Comparison of ENCODE assay signal across 14 mouse cellular contexts in the genomic region with DNA sequence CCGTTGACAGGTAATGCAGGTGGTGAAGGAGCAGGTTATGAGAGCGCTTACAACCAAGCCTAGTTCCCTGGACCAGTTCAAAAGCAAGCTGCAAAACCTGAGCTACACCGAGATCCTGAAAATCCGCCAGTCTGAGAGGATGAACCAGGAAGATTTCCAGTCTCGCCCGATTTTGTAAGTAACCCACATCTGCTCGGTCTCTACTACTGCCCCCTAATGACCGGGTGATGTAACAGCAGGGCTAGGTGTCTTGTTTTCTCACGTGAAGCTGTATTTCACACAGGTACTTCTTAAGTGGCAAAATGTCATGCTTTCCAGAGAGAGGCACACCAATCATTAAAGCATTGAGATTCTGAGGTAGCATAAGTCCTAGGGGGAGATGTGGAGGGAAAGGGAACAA.
DNase-seq lines count a peak whose midpoint lies in the region; ATAC-seq and TF ChIP-seq lines count a peak whose summit lies in the region.
"Had no signal": no experiment of that assay in that cellular context is flagged by ENCODE, and none has a peak within 500 bp of the region (broad histone marks: within the 10 kb centered on the region; RNA-seq: fewer than 3 reads in every experiment).

No protein-coding gene starts in this region.

- no peak for DNase-seq in forebrain, postnatal 0 days
- no peak for DNase-seq in lung, embryonic 14.5 days
- no peak for DNase-seq in lung, postnatal 4 days
- DNase-seq in brain, embryonic 14.5 days (ENCODE audit: low read depth) = no peak
- peak; percentile 35 for DNase-seq in thymus, postnatal 4 days
- DNase-seq: adrenal gland, postnatal 14 days; cerebellum, postnatal 10 days had no signal

- ATAC-seq in forebrain, postnatal 0 days = no peak
- no peak for ATAC-seq in forebrain, embryonic 13.5 days
- ATAC-seq in lung, embryonic 14.5 days (ENCODE audit: insufficient read depth) = no peak
- no peak for ATAC-seq in megakaryocyte-erythroid progenitor cell, adult 5-6 weeks (replicated peaks; ENCODE audit: low FRiP score, low TSS enrichment, poor library complexity, severe bottlenecking)
- no peak for ATAC-seq in heart, embryonic 11.5 days (replicated peaks; ENCODE audit: insufficient number of reproducible peaks, low FRiP score, low TSS enrichment)

- 90% methylated on average over 9 of the region's 9 CpGs for WGBS in forebrain, postnatal 0 days
- 88% methylated on average over 9 of the region's 9 CpGs for WGBS in forebrain, embryonic 13.5 days
- 86% methylated on average over 9 of the region's 9 CpGs for WGBS in lung, embryonic 14.5 days
- 78% methylated on average over 9 of the region's 9 CpGs for WGBS in heart, embryonic 11.5 days (ENCODE audit: insufficient replicate concordance)

- no peak overlapping the region for H3K27ac ChIP-seq in forebrain, postnatal 0 days (ENCODE audit: low read depth, low read length)
- H3K27ac ChIP-seq in forebrain, embryonic 13.5 days = no peak overlapping the region
- no peak overlapping the region for H3K27ac ChIP-seq in lung, embryonic 14.5 days (ENCODE audit: low read depth)
- no peak overlapping the region for H3K27ac ChIP-seq in heart, embryonic 11.5 days (ENCODE audit: low read depth, low read length)
- H3K27ac ChIP-seq: heart, embryonic 13.5 days; hindbrain, embryonic 15.5 days; limb, embryonic 12.5 days had no signal

- H3K27me3 ChIP-seq in forebrain, postnatal 0 days (ENCODE audit: insufficient read depth, low read length) = no peaks in the 10 kb centered on the region
- no peaks in the 10 kb centered on the region for H3K27me3 ChIP-seq in forebrain, embryonic 13.5 days
- H3K27me3 ChIP-seq in lung, embryonic 14.5 days (ENCODE audit: insufficient read depth, low read length) = no peaks in the 10 kb centered on the region
- H3K27me3 ChIP-seq in heart, embryonic 11.5 days (ENCODE audit: control insufficient read depth, insufficient read depth, low read length) = no peaks in the 10 kb centered on the region
- H3K27me3 ChIP-seq: heart, embryonic 13.5 days; hindbrain, embryonic 15.5 days; limb, embryonic 12.5 days; megakaryocyte, embryonic 14.5 days had no signal

- H3K4me2 ChIP-seq in forebrain, postnatal 0 days (ENCODE audit: low read depth) = no peak overlapping the region
- no peak overlapping the region for H3K4me2 ChIP-seq in forebrain, embryonic 13.5 days
- H3K4me2 ChIP-seq in lung, embryonic 14.5 days = no peak overlapping the region
- H3K4me2 ChIP-seq in heart, embryonic 11.5 days = no peak overlapping the region
- H3K4me2 ChIP-seq: heart, embryonic 13.5 days; hindbrain, embryonic 15.5 days; limb, embryonic 12.5 days had no signal

- H3K36me3 ChIP-seq in forebrain, postnatal 0 days (ENCODE audit: insufficient read depth) = 0 out of 2 replicates have a peak, but pooled peaks cover 3% of the 10 kb centered on the region
- no peaks in the 10 kb centered on the region for H3K36me3 ChIP-seq in forebrain, embryonic 13.5 days (ENCODE audit: poor library complexity, severe bottlenecking)
- no peaks in the 10 kb centered on the region for H3K36me3 ChIP-seq in lung, embryonic 14.5 days (ENCODE audit: insufficient read depth)
- H3K36me3 ChIP-seq in heart, embryonic 11.5 days (ENCODE audit: control insufficient read depth, insufficient read depth, low read length) = no peaks in the 10 kb centered on the region
- H3K36me3 ChIP-seq: heart, embryonic 13.5 days; limb, embryonic 12.5 days had no signal

- no peaks in the 10 kb centered on the region for H3K9me3 ChIP-seq in forebrain, postnatal 0 days (ENCODE audit: low read length)
- H3K9me3 ChIP-seq in forebrain, embryonic 13.5 days (replicated peaks) = no peaks in the 10 kb centered on the region
- no peaks in the 10 kb centered on the region for H3K9me3 ChIP-seq in lung, embryonic 14.5 days (ENCODE audit: low read depth, low read length)
- no peaks in the 10 kb centered on the region for H3K9me3 ChIP-seq in heart, embryonic 11.5 days (replicated peaks; ENCODE audit: control insufficient read depth, low read length)
- H3K9me3 ChIP-seq: heart, embryonic 13.5 days; hindbrain, embryonic 15.5 days; limb, embryonic 12.5 days; megakaryocyte, embryonic 14.5 days had no signal

- no peak overlapping the region for H3K4me3 ChIP-seq in forebrain, postnatal 0 days (ENCODE audit: low read depth, low read length)
- H3K4me3 ChIP-seq in forebrain, embryonic 13.5 days = no peak overlapping the region
- H3K4me3 ChIP-seq in lung, embryonic 14.5 days (ENCODE audit: low read depth, low read length) = no peak overlapping the region
- no peak overlapping the region for H3K4me3 ChIP-seq in heart, embryonic 11.5 days (ENCODE audit: low read depth, low read length)
- H3K4me3 ChIP-seq: heart, embryonic 13.5 days; hindbrain, embryonic 15.5 days; limb, embryonic 12.5 days; megakaryocyte, embryonic 14.5 days had no signal

- H3K9ac ChIP-seq in forebrain, postnatal 0 days = no peak overlapping the region
- H3K9ac ChIP-seq in forebrain, embryonic 13.5 days = no peak overlapping the region
- H3K9ac ChIP-seq in lung, embryonic 14.5 days = no peak overlapping the region
- H3K9ac ChIP-seq in heart, embryonic 11.5 days (ENCODE audit: low read depth, low read length) = no peak overlapping the region
- H3K9ac ChIP-seq: heart, embryonic 13.5 days; hindbrain, embryonic 15.5 days; limb, embryonic 12.5 days had no signal

- H3K4me1 ChIP-seq in forebrain, postnatal 0 days (ENCODE audit: insufficient read depth) = no peaks in the 10 kb centered on the region
- no peaks in the 10 kb centered on the region for H3K4me1 ChIP-seq in forebrain, embryonic 13.5 days
- no peaks in the 10 kb centered on the region for H3K4me1 ChIP-seq in lung, embryonic 14.5 days (ENCODE audit: insufficient read depth)
- no peaks in the 10 kb centered on the region for H3K4me1 ChIP-seq in heart, embryonic 11.5 days (ENCODE audit: control insufficient read depth, insufficient read depth, low read length)
- H3K4me1 ChIP-seq: heart, embryonic 13.5 days; hindbrain, embryonic 15.5 days; limb, embryonic 12.5 days; megakaryocyte, embryonic 14.5 days had no signal

- TF ChIP-seq POLR2A in brain, embryonic 14.5 days (IDR thresholded peaks at IDR 0.05; ENCODE audit: borderline replicate concordance, extremely low read depth, insufficient read depth, insufficient read length, poor library complexity, severe bottlenecking) = no peak

- peak; percentile 26; the same call in 1 of the 2 replicates for TF ChIP-seq CTCF in forebrain, postnatal 0 days (IDR thresholded peaks at IDR 0.05; ENCODE audit: low read depth)
- peak; percentile 45 for TF ChIP-seq CTCF in lung, embryonic 14.5 days (IDR thresholded peaks at IDR 0.05; ENCODE audit: low read depth)
- peak; percentile 35; the same call in 1 of the 2 replicates for TF ChIP-seq CTCF in brain, embryonic 14.5 days (IDR thresholded peaks at IDR 0.05; ENCODE audit: borderline replicate concordance, extremely low read depth, insufficient read depth, insufficient read length)
